ENCODE assay signal across 8 mouse cellular contexts in genomic region chrX:169997854-169998456, GRCm38 (mm10). TPM values are rescaled to one million over a fixed set of nuclear protein-coding genes. Genes with fewer than 3 reads are reported as not detected.
DNase-seq lines count a peak whose midpoint lies in the region; ATAC-seq lines count a peak whose summit lies in the region.
"Not testable (repeated sequence)": the region's sequence is repeated elsewhere in the genome, so short reads cannot be mapped to it uniquely, and the experiment has no call there.

No protein-coding gene starts in this region.

- WGBS in heart, embryonic 10.5 days: 16% methylated on average over 8 of the region's 37 CpGs
- WGBS in kidney, embryonic 15.5 days: 0% methylated on average over 7 of the region's 37 CpGs

- H3K4me2 ChIP-seq in kidney, embryonic 15.5 days: peak overlapping the region; percentile 49

- H3K4me3 ChIP-seq in heart, embryonic 10.5 days: peak overlapping the region; percentile 49
- H3K4me3 ChIP-seq in kidney, embryonic 15.5 days (replicated peaks): peak overlapping the region; percentile 25

- not testable (repeated sequence) for H3K4me1 ChIP-seq in heart, embryonic 10.5 days; kidney, embryonic 15.5 days

- not testable (repeated sequence) for H3K36me3 ChIP-seq in heart, embryonic 10.5 days; kidney, embryonic 15.5 days

- H3K9me3 ChIP-seq in heart, embryonic 10.5 days: peaks cover 12% of the 10 kb centered on the region
- not testable (repeated sequence) for H3K9me3 ChIP-seq in kidney, embryonic 15.5 days (replicated peaks)

- ATAC-seq in erythroblast, adult 5-6 weeks (replicated peaks; ENCODE audit: low FRiP score, poor library complexity, severe bottlenecking): peak; percentile 73
- ATAC-seq in kidney, embryonic 15.5 days (replicated peaks; ENCODE audit: low FRiP score): peak; percentile 87
- peak; percentile 54 for ATAC-seq in monocyte, adult 5-6 weeks (replicated peaks; ENCODE audit: insufficient number of reproducible peaks, low FRiP score, low TSS enrichment, poor library complexity, severe bottlenecking)

- not testable (repeated sequence) for H3K27me3 ChIP-seq in heart, embryonic 10.5 days (ENCODE audit: insufficient read depth, poor library complexity, severe bottlenecking); kidney, embryonic 15.5 days

- H3K27ac ChIP-seq in heart, embryonic 10.5 days; kidney, embryonic 15.5 days: not testable (repeated sequence)

- not testable (repeated sequence) for H3K9ac ChIP-seq in kidney, embryonic 15.5 days

- peak; percentile 100 for DNase-seq in B cell, adult 2 months
- DNase-seq in brain, adult 2 months (ENCODE audit: low read depth, low spot score): peak; percentile 99
- peak; percentile 77 for DNase-seq in heart, embryonic 10.5 days (ENCODE audit: low spot score)
- DNase-seq in liver: peak; percentile 89
- peak; percentile 100 for DNase-seq in spleen, postnatal 4 days (ENCODE audit: low spot score in 2 of 2)

RNA-seq across cellular contexts. Expression of gene Gm21887, which starts 11.5 kb away (rescaled TPM):
- 4.0 and 24.0 TPM in 2 replicates for total RNA-seq in erythroblast, adult 5-6 weeks (2015; ENCODE audit: low replicate concordance)
- 59.6 and 87.8 TPM in 2 replicates for total RNA-seq in erythroblast, adult 5-6 weeks (2017; ENCODE audit: low replicate concordance)
- 121 and 172 TPM in 2 replicates for polyA plus RNA-seq in heart, embryonic 10.5 days (2016; fragmentation: Nextera tagmentation; extraction: Ambion mirVana)
- polyA plus RNA-seq in kidney, embryonic 15.5 days (2015; fragmentation: Nextera tagmentation; extraction: Ambion mirVana): 193 and 248 TPM in 2 replicates
- 32.2 to 120 TPM (median 52.2 TPM) in 3 replicates for total RNA-seq in monocyte, adult 5-6 weeks (2017)
